Mouse (Mus musculus) testis, adult 2 months (tissue): ENCODE measurements at regions not wholly inside any gene's neighbourhood (a gene's known extent, or its start where the extent isn't known, plus 50 kb on each side); places are given as distances from the start of the nearest gene placed in this dataset.

ENCODE experiments used
- CTCF ChIP-seq: fragments of 200-500 bp; IDR thresholded peaks from 2 replicates; pipeline ENCODE4 v1.5.1; 2012; ENCODE audit warnings: low read depth, mild to moderate bottlenecking, inconsistent platforms, low read length, moderate library complexity; ENCODE audit not compliant: control insufficient read depth, insufficient read depth, insufficient replicate concordance
- POLR2A ChIP-seq: fragments of 200-500 bp; IDR thresholded peaks from 2 replicates; pipeline ENCODE4 v1.6.1; 2012; ENCODE audit warnings: low read depth, mild to moderate bottlenecking, inconsistent platforms, low read length, moderate library complexity; ENCODE audit not compliant: control insufficient read depth

GRCm38 (mm10) chr13:73008856-73009546 lies 251.3 kb upstream of the Irx4 start:
- no peak for TF ChIP-seq POLR2A
- TF ChIP-seq CTCF: no peak
